Mouse (Mus musculus) liver, adult 2 months (tissue): ENCODE results near the gene Kcnj11.

Experiments used
- CTCF ChIP-seq: fragments of 200-500 bp; IDR thresholded peaks from 2 replicates; pipeline ENCODE4 v1.5.1; 2011; ENCODE audit warnings: low read depth, low read length, control low read depth
- POLR2A ChIP-seq: fragments of 200-500 bp; IDR thresholded peaks from 2 replicates; pipeline ENCODE4 v1.6.1; 2011; ENCODE audit warnings: low read length, control low read depth; ENCODE audit not compliant: insufficient read depth; ENCODE audit errors: extremely low read depth

DNA sequence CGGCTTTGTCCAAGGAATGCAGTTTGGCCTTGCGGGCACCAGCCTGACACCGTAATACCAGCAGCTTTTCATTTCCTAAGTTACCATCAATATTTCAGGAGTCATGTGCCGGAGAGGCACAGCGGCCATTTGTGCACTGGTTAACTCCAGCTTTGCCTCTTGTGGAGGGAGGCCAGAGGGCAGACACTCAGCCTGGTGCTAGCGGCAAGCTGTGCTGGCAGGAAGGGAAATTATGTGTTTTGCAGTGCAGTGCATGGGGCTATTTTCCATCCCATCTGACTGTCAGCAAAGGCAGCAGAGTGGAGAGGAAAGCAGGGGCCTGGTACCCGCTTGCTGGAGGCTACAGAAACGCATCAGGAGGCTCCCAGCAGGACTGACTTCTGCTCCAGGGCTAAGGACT, 43.5 kb upstream of the Kcnj11 start:
- TF ChIP-seq CTCF (no peak), POLR2A (no peak)
